Comparison of ENCODE assay signal across 11 mouse cellular contexts in genomic region chr11:44545181-44545580, GRCm38 (mm10). TPM values are rescaled to one million over a fixed set of nuclear protein-coding genes. Genes with fewer than 3 reads are reported as not detected.
DNase-seq lines count a peak whose midpoint lies in the region; ATAC-seq and TF ChIP-seq lines count a peak whose summit lies in the region.
"Had no signal": no experiment of that assay in that cellular context is flagged by ENCODE, and none has a peak within 500 bp of the region (broad histone marks: within the 10 kb centered on the region; RNA-seq: fewer than 3 reads in every experiment).

No protein-coding gene starts in this region.

- 64% methylated on average over 7 of the region's 7 CpGs for WGBS in liver, adult 2 months
- 78% methylated on average over 7 of the region's 7 CpGs for WGBS in neural tube, embryonic 15.5 days

- no peak for TF ChIP-seq CTCF in liver, adult 2 months (IDR thresholded peaks at IDR 0.05; ENCODE audit: low read depth, low read length)

- H3K4me3 ChIP-seq in liver, adult 2 months (ENCODE audit: insufficient read depth, low read depth, low read length) = no peak overlapping the region
- H3K4me3 ChIP-seq in neural tube, embryonic 15.5 days (replicated peaks) = no peak overlapping the region

- peak; percentile 78 for ATAC-seq in activated CD4-positive, CD25-positive, alpha-beta regulatory T cell, adult 4 months
- no peak for ATAC-seq in neural tube, embryonic 15.5 days (ENCODE audit: low FRiP score)

- peak; percentile 26 for DNase-seq in kidney, adult 11 months
- DNase-seq in kidney, postnatal 10 days = no peak
- no peak for DNase-seq in liver, adult 2 months (ENCODE audit: extremely low read depth, low read depth, low spot score)
- peak; percentile 69 for DNase-seq in splenic B cell, adult 2 months (ENCODE audit: low read depth, low spot score)
- no peak for DNase-seq in cerebellum, postnatal 25 days
- DNase-seq in ovary, postnatal 10 days (ENCODE audit: low spot score) = no peak
- DNase-seq: adrenal gland, adult 2 months; right cerebral cortex, adult 18-20 months had no signal

- no peak overlapping the region for H3K4me2 ChIP-seq in neural tube, embryonic 15.5 days
- H3K4me2 ChIP-seq: midbrain, embryonic 11.5 days had no signal

- no peaks in the 10 kb centered on the region; the same call in 1 of the 2 replicates for H3K79me2 ChIP-seq in liver, adult 2 months (ENCODE audit: control insufficient read depth, insufficient read depth, low read length)

- no peaks in the 10 kb centered on the region for H3K9me3 ChIP-seq in neural tube, embryonic 15.5 days (replicated peaks)

- no peak for TF ChIP-seq POLR2A in liver, adult 2 months (IDR thresholded peaks at IDR 0.05; ENCODE audit: extremely low read depth, insufficient read depth, low read length)

- peak overlapping the region; percentile 15; the same call in 1 of the 2 replicates for H3K27ac ChIP-seq in liver, adult 2 months (replicated peaks; ENCODE audit: insufficient read depth, low read depth, low read length)
- no peak overlapping the region for H3K27ac ChIP-seq in neural tube, embryonic 15.5 days (replicated peaks)

- no peak overlapping the region for H3K9ac ChIP-seq in liver, adult 2 months (ENCODE audit: low read depth, low read length)
- no peak overlapping the region for H3K9ac ChIP-seq in neural tube, embryonic 15.5 days (replicated peaks)

- no peaks in the 10 kb centered on the region for H3K27me3 ChIP-seq in liver, adult 2 months (ENCODE audit: control insufficient read depth, insufficient read depth, low read length)
- no peaks in the 10 kb centered on the region for H3K27me3 ChIP-seq in splenic B cell, adult 2 months (ENCODE audit: control insufficient read depth, insufficient read depth, low read length, poor library complexity, severe bottlenecking)
- H3K27me3 ChIP-seq in neural tube, embryonic 15.5 days (replicated peaks) = no peaks in the 10 kb centered on the region

- H3K36me3 ChIP-seq in liver, adult 2 months (ENCODE audit: control insufficient read depth, insufficient read depth, low read length) = peaks cover 13% of the 10 kb centered on the region
- H3K36me3 ChIP-seq in splenic B cell, adult 2 months (ENCODE audit: control insufficient read depth, insufficient read depth, low read length, poor library complexity, severe bottlenecking) = peaks cover 12% of the 10 kb centered on the region
- peaks cover 49% of the 10 kb centered on the region for H3K36me3 ChIP-seq in neural tube, embryonic 15.5 days

- peaks cover 2% of the 10 kb centered on the region; the same call in 1 of the 2 replicates for H3K4me1 ChIP-seq in liver, adult 2 months (ENCODE audit: control insufficient read depth, insufficient read depth, low read length)
- peaks cover 6% of the 10 kb centered on the region; the same call in 1 of the 2 replicates for H3K4me1 ChIP-seq in neural tube, embryonic 15.5 days

RNA-seq across cellular contexts. Expression of gene Rnf145, which starts 26.4 kb away (rescaled TPM):
- polyA plus RNA-seq in activated CD4-positive, CD25-positive, alpha-beta regulatory T cell, adult 4 months (2017; shearing (Covaris generic)) = 10 to 100 TPM; 45.3 to 60.4 TPM
- 18.0 and 24.0 TPM in 2 replicates for total RNA-seq in liver, adult 2 months (2014; rRNA removed)
- polyA plus RNA-seq in liver, adult 2 months (2012; rRNA removed) = 9.1 and 17.0 TPM in 2 replicates
- polyA plus RNA-seq in neural tube, embryonic 15.5 days (2015; fragmentation: Nextera tagmentation; extraction: Ambion mirVana) = 99.5 and 112 TPM in 2 replicates

Comparison
In these comparisons a context has a peak if more than half of its experiments do, and no peak if none do; other contexts are left out.
1. DNase-seq: peak in kidney, adult 11 months (single experiment) and splenic B cell, adult 2 months (single experiment); none in kidney, postnatal 10 days (single experiment), liver, adult 2 months (single experiment), cerebellum, postnatal 25 days (0 of 2) and ovary, postnatal 10 days (single experiment).